Mouse (Mus musculus) ovary, postnatal 10 days (tissue): ENCODE results near the gene Sema3b.

Source experiments
- DNase-seq: peaks from one replicate; pipeline ENCODE4 v3.0.0; 2022; ENCODE audit warnings: low spot score

The Sema3b gene

GRCm38 (mm10) chr9:107608741-107609432 is at the start of gene Sema3b:
TSS of gene Sema3b (minus strand) at chr9:107609229.
- no peak for DNase-seq

- no peak for DNase-seq
Observed at GRCm38 (mm10) chr9:107658096-107658495, 49.1 kb upstream of the Sema3b start.

- no peak for DNase-seq
Observed at GRCm38 (mm10) chr9:107657144-107657543, 48.1 kb upstream of the Sema3b start.

GRCm38 (mm10) chr9:107654585-107654984 is 45.6 kb upstream of the Sema3b start:
- no peak for DNase-seq

GRCm38 (mm10) chr9:107653474-107653873 is 44.4 kb upstream of the Sema3b start:
- no peak for DNase-seq

GRCm38 (mm10) chr9:107650708-107651481 is 41.9 kb upstream of the Sema3b start:
- DNase-seq, result no peak

GRCm38 (mm10) chr9:107650225-107650624 is 41.2 kb upstream of the Sema3b start:
- no peak for DNase-seq

- DNase-seq, result no peak
Observed at GRCm38 (mm10) chr9:107648767-107649166, 39.7 kb upstream of the Sema3b start.

GRCm38 (mm10) chr9:107646975-107647374 is 37.9 kb upstream of the Sema3b start:
- no peak for DNase-seq

GRCm38 (mm10) chr9:107645577-107645976 is 36.5 kb upstream of the Sema3b start:
- no peak for DNase-seq

GRCm38 (mm10) chr9:107645153-107645510 is 36.1 kb upstream of the Sema3b start:
- no peak for DNase-seq

- peak; percentile 88 for DNase-seq
Observed at GRCm38 (mm10) chr9:107644495-107645152, 35.6 kb upstream of the Sema3b start.

GRCm38 (mm10) chr9:107643544-107644214 is 34.6 kb upstream of the Sema3b start:
- DNase-seq, result no peak

- DNase-seq, result no peak
Observed at GRCm38 (mm10) chr9:107641666-107642065, 32.6 kb upstream of the Sema3b start.

- DNase-seq, result no peak
Observed at GRCm38 (mm10) chr9:107640257-107640772, 31.3 kb upstream of the Sema3b start.

- no peak for DNase-seq
Observed at GRCm38 (mm10) chr9:107637070-107637469, 28.0 kb upstream of the Sema3b start.

- DNase-seq, result peak; percentile 90
Observed at GRCm38 (mm10) chr9:107635279-107636028, 26.4 kb upstream of the Sema3b start, which contains the start of gene Gnai2. TSS of gene Gnai2 (minus strand) at chr9:107635367.

GRCm38 (mm10) chr9:107634406-107635278 is 25.6 kb upstream of the Sema3b start:
- no peak for DNase-seq

GRCm38 (mm10) chr9:107633661-107634405 is 24.8 kb upstream of the Sema3b start:
- no peak for DNase-seq
